Mouse (Mus musculus) midbrain, embryonic 11.5 days (tissue): ENCODE results near the gene Hist1h3i. TPM values are rescaled to one million over a fixed set of nuclear protein-coding genes. Genes with fewer than 3 reads are reported as not detected.
A peak's percentile ranks its signal among the peaks of the same experiment; 100 is the strongest.
"Not testable (repeated sequence)": the region's sequence is repeated elsewhere in the genome, so short reads cannot be mapped to it uniquely, and the experiment has no call there.

Experiments used
- ATAC-seq: fragments of 200-750 bp; cut with Nextera tagmentation; 2 replicates; pipeline ENCODE4 v1.8.0; 2017; ENCODE audit warnings: moderate TSS enrichment, moderate library complexity; ENCODE audit not compliant: low FRiP score
- DNase-seq: peaks from one replicate; pipeline ENCODE4 v3.0.0; 2015; ENCODE audit warnings: low spot score; ENCODE audit errors: missing footprints
- H3K27ac ChIP-seq: fragments of 300-500 bp; sonication (generic); 2 replicates; pipeline ENCODE4 v1.5.1; 2014; ENCODE audit warnings: low read depth, low read length
- H3K27me3 ChIP-seq: fragments of 300-500 bp; sonication (generic); 2 replicates; pipeline ENCODE4 v1.6.1; 2014; ENCODE audit warnings: mild to moderate bottlenecking, low read length, moderate library complexity, mixed read lengths; ENCODE audit not compliant: control insufficient read depth, insufficient read depth
- H3K36me3 ChIP-seq: fragments of 300-500 bp; sonication (generic); 2 replicates; pipeline ENCODE4 v1.6.1; 2014; ENCODE audit warnings: mild to moderate bottlenecking, low read length, moderate library complexity, mixed read lengths; ENCODE audit not compliant: control insufficient read depth, insufficient read depth
- H3K4me1 ChIP-seq: fragments of 300-500 bp; sonication (generic); 2 replicates; pipeline ENCODE4 v1.6.1; 2014; ENCODE audit warnings: low read length; ENCODE audit not compliant: control insufficient read depth, insufficient read depth
- H3K4me2 ChIP-seq: fragments of 300-500 bp; sonication (generic); 2 replicates; pipeline ENCODE4 v1.6.1; 2014; ENCODE audit warnings: mild to moderate bottlenecking, moderate library complexity
- H3K4me3 ChIP-seq: fragments of 300-500 bp; sonication (generic); 2 replicates; pipeline ENCODE4 v1.5.1; 2014; ENCODE audit warnings: low read depth, low read length
- H3K9ac ChIP-seq: fragments of 300-500 bp; sonication (generic); 2 replicates; pipeline ENCODE4 v1.6.1; 2014; ENCODE audit warnings: low read length
- H3K9me3 ChIP-seq: fragments of 300-500 bp; sonication (generic); 2 replicates; pipeline ENCODE4 v1.6.1; 2016; ENCODE audit warnings: low read length; ENCODE audit not compliant: control insufficient read depth
- WGBS: fragments of 180-500 bp; shearing (Covaris S2); extraction: QIAGEN DNeasy Blood & Tissue Kit; methylation state at CpG from one replicate; pipeline ENCODE4 v1.1.7; 2014; 5-methylcytosine and 5-hydroxymethylcytosine counted together
- polyA plus RNA-seq: library from polyadenylated mRNA; unstranded; fragments of >200 nt; fragmentation: Nextera tagmentation; extraction: Ambion mirVana; gene quantifications from 2 replicates; pipeline ENCODE4 v1.2.1, GENCODE M21; 2014

Gene Hist1h3i
- polyA plus RNA-seq, 1 experiment from 2014 or later, result 304 TPM

DNA sequence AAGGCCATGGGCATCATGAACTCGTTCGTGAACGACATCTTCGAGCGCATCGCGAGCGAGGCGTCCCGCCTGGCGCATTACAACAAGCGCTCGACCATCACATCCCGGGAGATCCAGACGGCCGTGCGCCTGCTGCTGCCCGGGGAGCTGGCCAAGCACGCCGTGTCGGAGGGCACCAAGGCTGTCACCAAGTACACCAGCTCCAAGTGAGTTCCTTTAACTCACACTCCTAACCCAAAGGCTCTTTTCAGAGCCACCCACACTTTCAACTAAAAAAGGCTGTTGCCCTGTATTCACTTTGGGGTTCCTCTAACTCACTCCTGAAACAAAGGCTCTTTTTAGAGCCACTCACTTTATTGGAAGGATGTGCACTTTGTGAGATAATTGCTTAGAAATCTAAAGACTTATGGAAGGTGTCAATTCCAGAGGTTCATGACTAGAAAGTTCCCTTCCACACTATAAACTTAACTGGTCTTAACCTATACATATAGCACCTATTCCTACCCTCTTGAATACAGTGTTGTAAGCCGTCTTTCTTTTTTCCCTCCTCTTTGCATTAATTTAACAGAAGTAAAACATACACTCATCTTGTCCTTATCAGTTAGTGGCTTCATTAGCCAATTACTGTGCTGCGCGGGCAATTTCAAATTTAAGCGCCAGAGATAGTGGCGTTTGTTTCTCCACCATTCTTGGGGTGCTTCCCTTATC lies 28.7 kb downstream of the Hist1h3i start:
- H3K9me3 ChIP-seq, ATAC-seq, H3K36me3 ChIP-seq, H3K4me1 ChIP-seq, H3K27me3 ChIP-seq: not testable (repeated sequence)
- 1% methylated on average over 15 of the region's 26 CpGs for WGBS
- Histone ChIP-seq H3K4me3 (peak overlapping the region; percentile 44), H3K4me2 (peak overlapping the region; percentile 62), H3K9ac (peak overlapping the region; percentile 69), H3K27ac (peak overlapping the region; percentile 91)
- DNase-seq, result peak; percentile 92

DNA sequence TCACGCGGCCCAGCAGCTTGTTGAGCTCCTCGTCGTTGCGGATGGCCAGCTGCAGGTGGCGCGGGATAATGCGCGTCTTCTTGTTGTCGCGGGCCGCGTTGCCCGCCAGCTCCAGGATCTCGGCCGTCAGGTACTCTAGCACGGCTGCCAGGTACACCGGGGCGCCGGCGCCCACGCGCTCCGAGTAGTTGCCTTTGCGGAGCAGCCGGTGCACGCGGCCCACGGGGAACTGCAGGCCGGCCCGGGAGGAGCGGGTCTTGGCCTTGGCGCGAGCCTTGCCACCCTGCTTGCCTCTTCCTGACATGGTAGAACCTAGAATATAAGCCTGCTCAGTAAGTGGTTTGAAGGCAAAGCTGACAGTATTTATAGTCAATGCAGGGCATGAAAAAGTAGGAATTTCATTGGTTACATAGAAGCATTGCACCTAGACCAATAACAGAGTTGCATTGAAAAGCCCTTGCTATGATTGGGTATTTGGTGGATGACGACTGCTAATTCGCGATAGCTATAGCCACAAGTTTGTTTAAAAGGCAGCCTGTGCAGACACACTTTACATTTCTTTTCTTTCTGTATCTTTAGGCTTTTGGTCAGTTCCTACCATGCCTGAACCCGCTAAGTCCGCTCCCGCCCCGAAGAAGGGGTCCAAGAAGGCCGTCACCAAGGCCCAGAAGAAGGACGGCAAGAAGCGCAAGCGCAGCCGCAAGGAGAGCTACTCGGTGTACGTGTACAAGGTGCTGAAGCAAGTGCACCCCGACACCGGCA lies 29.5 kb downstream of the Hist1h3i start, which contains the start of the genes Hist1h2ak and Hist1h2bn:
Gene Hist1h2ak (minus strand): TSS at position 304 of the 762 bp plus-strand sequence.
Gene Hist1h2bn (plus strand): TSS at position 600 of the 762 bp plus-strand sequence.
- H3K4me3 ChIP-seq, result peak within 1 kb of the TSS; percentile 44
- peak within 1 kb of the TSS; percentile 91 for H3K27ac ChIP-seq
- under 1% methylated on average over 35 of the region's 50 CpGs for WGBS
- H3K9ac ChIP-seq, result peak within 1 kb of the TSS; percentile 72
- H3K36me3 ChIP-seq, H3K27me3 ChIP-seq, H3K9me3 ChIP-seq: not testable (repeated sequence)
- peak; percentile 92 for ATAC-seq
- DNase-seq, result peak; percentile 96
- peak within 1 kb of the TSS; percentile 62 for H3K4me2 ChIP-seq
- peaks cover 10% of the 10 kb centered on the region; the same call in 1 of the 2 replicates for H3K4me1 ChIP-seq

DNA sequence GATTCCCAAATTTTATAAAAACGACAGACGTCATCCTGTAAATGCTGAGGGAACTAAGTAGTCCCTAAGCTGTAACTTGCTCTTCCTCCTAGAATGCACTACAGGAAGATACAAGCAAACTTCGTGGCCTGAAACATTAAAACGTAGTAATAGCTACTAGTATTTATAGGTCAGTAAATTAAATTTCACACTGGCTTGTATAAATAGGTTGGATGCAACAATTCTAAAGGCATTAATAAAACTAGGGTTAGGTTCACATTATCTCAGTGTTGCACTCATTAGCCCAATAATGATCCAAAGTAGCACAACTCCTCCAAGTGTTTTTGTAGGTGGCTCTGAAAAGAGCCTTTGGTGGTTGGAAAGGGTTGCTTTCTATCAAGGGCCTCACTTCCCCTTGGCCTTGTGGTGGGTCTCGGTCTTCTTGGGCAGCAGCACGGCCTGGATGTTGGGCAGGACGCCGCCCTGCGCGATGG lies 30.1 kb downstream of the Hist1h3i start:
- Histone ChIP-seq H3K27ac (peak overlapping the region; percentile 91), H3K9ac (peak overlapping the region; percentile 72), H3K9me3 (no peaks in the 10 kb centered on the region), H3K27me3 (no peaks in the 10 kb centered on the region), H3K4me2 (peak overlapping the region; percentile 61), H3K4me1 (peaks cover 10% of the 10 kb centered on the region; the same call in 1 of the 2 replicates), H3K4me3 (peak overlapping the region; percentile 34), H3K36me3 (no peaks in the 10 kb centered on the region)
- ATAC-seq, result no peak
- WGBS, result 2% methylated on average over 10 of the region's 10 CpGs
- DNase-seq, result peak; percentile 93

DNA sequence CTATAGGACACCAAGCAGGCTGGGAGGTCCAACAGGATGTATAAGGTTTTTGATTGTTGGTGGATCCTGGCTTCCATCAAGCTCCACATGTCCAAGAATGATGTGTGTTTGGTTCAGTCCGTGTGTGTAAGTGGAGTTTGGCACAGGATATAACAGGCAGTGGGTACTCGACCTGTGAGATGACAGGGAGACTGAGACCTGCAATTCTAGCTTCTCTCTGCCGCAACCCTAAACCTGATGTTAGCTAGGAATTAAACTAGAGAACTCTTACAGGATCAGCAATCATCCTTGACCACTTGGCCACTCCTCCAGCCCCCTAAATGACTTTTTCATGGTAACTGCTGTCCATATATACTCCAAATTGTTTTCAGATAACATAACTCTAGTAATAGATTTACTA lies 30.8 kb downstream of the Hist1h3i start:
- peak overlapping the region; percentile 91 for H3K27ac ChIP-seq
- peaks cover 10% of the 10 kb centered on the region; the same call in 1 of the 2 replicates for H3K4me1 ChIP-seq
- DNase-seq (peak; percentile 89), ATAC-seq (no peak)
- H3K4me2 ChIP-seq, result peak overlapping the region; percentile 61
- H3K9ac ChIP-seq, result peak overlapping the region; percentile 72; the same call in 1 of the 2 replicates
- no peaks in the 10 kb centered on the region for H3K36me3 ChIP-seq
- no peaks in the 10 kb centered on the region for H3K9me3 ChIP-seq
- 42% methylated on average over 3 of the region's 3 CpGs for WGBS
- no peak overlapping the region for H3K4me3 ChIP-seq
- H3K27me3 ChIP-seq, result no peaks in the 10 kb centered on the region

DNA sequence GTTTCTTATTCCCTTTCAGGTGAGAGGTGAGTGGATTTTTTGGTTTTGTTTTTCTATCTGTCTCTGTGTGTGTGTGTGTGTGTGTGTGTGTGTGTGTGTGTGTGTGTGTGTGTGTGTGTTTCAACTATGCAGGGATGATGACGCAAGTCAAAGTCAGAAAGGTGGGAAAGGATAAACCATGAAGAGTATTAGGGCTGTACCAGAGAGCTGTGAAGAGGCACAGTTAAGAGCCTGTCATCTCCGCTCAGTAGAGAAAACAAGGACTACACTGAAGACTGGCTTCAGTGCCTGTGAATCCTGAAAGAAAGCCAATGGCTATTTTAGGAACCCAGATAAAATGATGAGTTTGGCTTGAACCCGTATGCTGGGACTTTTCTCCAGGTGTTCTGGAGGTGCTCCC lies 31.3 kb downstream of the Hist1h3i start:
- no peak overlapping the region for H3K4me3 ChIP-seq
- H3K9ac ChIP-seq, result no peak overlapping the region
- peaks cover 10% of the 10 kb centered on the region; the same call in 1 of the 2 replicates for H3K4me1 ChIP-seq
- WGBS, result 77% methylated on average over 3 of the region's 3 CpGs
- H3K27ac ChIP-seq, result peak overlapping the region; percentile 91
- no peak for DNase-seq
- no peaks in the 10 kb centered on the region for H3K27me3 ChIP-seq
- no peak overlapping the region for H3K4me2 ChIP-seq
- H3K9me3 ChIP-seq, result no peaks in the 10 kb centered on the region
- H3K36me3 ChIP-seq, result no peaks in the 10 kb centered on the region
- ATAC-seq, result no peak

DNA sequence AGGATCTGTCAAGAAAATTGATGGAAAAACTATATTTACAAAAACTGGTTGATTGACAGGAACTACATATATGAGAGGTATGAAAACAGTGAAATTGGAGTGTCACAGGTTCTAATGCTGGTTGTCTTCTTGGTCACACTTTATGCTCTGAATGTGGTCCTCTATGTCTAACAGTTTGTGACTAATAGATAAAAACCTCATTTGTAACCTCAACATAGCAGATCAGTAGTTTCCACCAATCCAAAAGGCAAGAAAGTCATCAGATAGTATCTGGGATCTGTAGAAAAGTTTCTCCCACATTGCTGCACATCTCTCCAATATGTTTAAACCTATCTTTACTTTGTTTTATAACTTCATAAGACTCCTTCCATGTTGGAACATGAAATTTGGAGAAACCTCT lies 31.8 kb downstream of the Hist1h3i start:
- Histone ChIP-seq H3K27me3 (no peaks in the 10 kb centered on the region), H3K27ac (peak overlapping the region; percentile 40; the same call in 1 of the 2 replicates), H3K36me3 (no peaks in the 10 kb centered on the region), H3K9me3 (no peaks in the 10 kb centered on the region), H3K9ac (no peak overlapping the region), H3K4me1 (peaks cover 10% of the 10 kb centered on the region; the same call in 1 of the 2 replicates), H3K4me3 (no peak overlapping the region), H3K4me2 (no peak overlapping the region)
- ATAC-seq (no peak), DNase-seq (no peak)

DNA sequence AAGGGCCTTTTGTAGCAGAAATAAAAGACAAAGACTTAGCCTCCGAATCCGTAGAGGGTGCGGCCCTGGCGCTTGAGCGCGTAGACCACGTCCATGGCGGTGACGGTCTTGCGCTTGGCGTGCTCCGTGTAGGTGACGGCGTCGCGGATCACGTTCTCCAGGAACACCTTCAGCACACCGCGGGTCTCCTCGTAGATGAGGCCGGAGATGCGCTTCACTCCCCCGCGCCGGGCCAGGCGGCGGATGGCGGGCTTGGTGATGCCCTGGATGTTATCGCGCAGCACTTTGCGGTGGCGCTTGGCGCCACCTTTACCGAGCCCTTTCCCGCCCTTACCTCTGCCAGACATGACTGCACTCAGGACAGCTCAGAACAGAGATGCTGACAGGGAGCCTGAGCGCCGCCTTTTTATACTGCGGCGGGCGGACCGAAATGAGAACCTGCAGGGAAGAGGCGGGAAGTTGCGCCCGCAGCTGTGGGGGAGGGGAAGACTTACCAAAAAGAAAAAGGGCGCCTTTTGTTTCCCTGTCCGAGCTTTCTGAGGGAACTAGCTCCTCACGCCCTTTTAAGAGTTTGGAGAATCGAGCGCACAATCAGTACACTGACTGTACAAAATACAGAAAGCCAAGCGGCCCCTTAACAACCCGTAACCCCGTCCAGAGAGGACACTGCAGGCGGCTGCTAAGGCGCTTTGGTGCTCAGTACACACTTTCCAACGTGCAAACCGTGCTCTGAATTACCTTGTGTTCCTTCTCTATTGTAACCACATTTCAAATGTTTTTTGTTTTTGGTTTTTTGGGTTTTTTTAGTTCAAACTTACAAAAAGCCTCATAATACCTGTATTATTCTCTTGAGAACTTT lies 32.8 kb downstream of the Hist1h3i start, which contains the start of gene Hist1h4k:
Gene Hist1h4k (minus strand): TSS at position 347 of the 859 bp plus-strand sequence.
- ATAC-seq, result peak; percentile 85
- WGBS, result under 1% methylated on average over 39 of the region's 56 CpGs
- not testable (repeated sequence) for H3K36me3 ChIP-seq, H3K27me3 ChIP-seq, H3K9me3 ChIP-seq
- peak within 1 kb of the TSS; percentile 94 for H3K27ac ChIP-seq
- DNase-seq, result peak; percentile 100
- peaks cover 10% of the 10 kb centered on the region; the same call in 1 of the 2 replicates for H3K4me1 ChIP-seq
- H3K9ac ChIP-seq, result peak within 1 kb of the TSS; percentile 72
- H3K4me3 ChIP-seq, result peak within 1 kb of the TSS; percentile 56
- peak within 1 kb of the TSS; percentile 87 for H3K4me2 ChIP-seq

DNA sequence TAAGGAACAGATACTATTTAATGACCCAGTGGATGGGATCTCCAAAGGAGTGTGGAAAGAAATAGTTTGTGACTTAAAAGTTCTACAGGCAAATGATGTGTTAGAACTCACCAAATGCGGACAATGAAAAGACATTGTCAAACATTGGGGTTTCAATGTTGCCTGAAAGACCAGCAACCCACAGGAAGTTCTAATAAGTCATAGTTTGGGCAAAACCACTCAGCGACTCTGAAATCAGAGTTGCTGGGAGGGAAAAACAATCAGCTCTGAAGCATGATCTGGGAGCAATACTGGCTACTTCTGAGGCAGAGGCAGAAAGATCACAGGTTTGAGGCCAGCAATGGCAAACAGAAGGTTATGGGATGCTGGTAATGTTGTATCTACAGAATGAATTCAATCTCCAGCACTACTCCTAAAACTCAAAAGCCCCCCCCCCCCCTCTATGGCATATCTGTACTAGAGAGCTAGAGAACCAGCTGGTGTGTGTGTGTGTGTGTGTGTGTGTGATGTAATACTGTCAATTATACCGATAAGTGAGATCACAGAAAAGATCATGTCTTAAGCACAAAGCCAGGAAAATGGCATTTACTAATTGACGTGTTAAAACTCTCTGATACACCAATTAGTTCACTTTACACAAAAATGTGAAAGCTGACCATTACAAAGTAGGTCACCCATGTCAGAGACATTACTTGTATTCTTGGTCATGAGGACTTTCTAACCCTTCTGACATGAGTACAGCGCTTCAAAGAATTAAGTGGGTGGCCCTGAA lies 33.6 kb downstream of the Hist1h3i start:
- Histone ChIP-seq H3K4me2 (peak overlapping the region; percentile 87), H3K4me1 (peaks cover 10% of the 10 kb centered on the region; the same call in 1 of the 2 replicates), H3K9ac (peak overlapping the region; percentile 72), H3K36me3 (no peaks in the 10 kb centered on the region), H3K4me3 (peak overlapping the region; percentile 56), H3K27ac (peak overlapping the region; percentile 94), H3K9me3 (no peaks in the 10 kb centered on the region), H3K27me3 (no peaks in the 10 kb centered on the region)
- peak; percentile 96 for DNase-seq
- 4% methylated on average over 5 of the region's 5 CpGs for WGBS
- no peak for ATAC-seq
